Mouse (Mus musculus) brain, embryonic 14.5 days (tissue): Measurements from ENCODE around the gene Sco1. TPM values are rescaled to one million over a fixed set of nuclear protein-coding genes. Genes with fewer than 3 reads are reported as not detected.
A peak's percentile ranks its signal among the peaks of the same experiment; 100 is the strongest.
"Not testable (repeated sequence)": the region's sequence is repeated elsewhere in the genome, so short reads cannot be mapped to it uniquely, and the experiment has no call there.

Experiments used
- DNase-seq: peaks from one replicate; pipeline ENCODE4 v3.0.0-alpha.2; 2011; ENCODE audit warnings: low read depth
- CTCF ChIP-seq: fragments of 200-500 bp; IDR thresholded peaks from 2 replicates; pipeline ENCODE4 v1.5.1; 2012; ENCODE audit warnings: inconsistent platforms, mild to moderate bottlenecking, moderate library complexity, borderline replicate concordance; ENCODE audit not compliant: insufficient read depth, insufficient read length; ENCODE audit errors: extremely low read depth
- POLR2A ChIP-seq: fragments of 200-500 bp; IDR thresholded peaks from 2 replicates; pipeline ENCODE4 v1.6.1; 2012; ENCODE audit warnings: mild to moderate bottlenecking, inconsistent platforms, borderline replicate concordance; ENCODE audit not compliant: poor library complexity, insufficient read depth, insufficient read length, severe bottlenecking; ENCODE audit errors: extremely low read depth
- polyA plus RNA-seq: library from polyadenylated mRNA; depleted of rRNA; stranded (reverse); fragments of >200 nt; gene quantifications from 2 replicates; pipeline ENCODE4 v1.2.3, GENCODE M21; 2012

Gene Sco1
- polyA plus RNA-seq, 1 experiment, result 7.5 TPM

DNA sequence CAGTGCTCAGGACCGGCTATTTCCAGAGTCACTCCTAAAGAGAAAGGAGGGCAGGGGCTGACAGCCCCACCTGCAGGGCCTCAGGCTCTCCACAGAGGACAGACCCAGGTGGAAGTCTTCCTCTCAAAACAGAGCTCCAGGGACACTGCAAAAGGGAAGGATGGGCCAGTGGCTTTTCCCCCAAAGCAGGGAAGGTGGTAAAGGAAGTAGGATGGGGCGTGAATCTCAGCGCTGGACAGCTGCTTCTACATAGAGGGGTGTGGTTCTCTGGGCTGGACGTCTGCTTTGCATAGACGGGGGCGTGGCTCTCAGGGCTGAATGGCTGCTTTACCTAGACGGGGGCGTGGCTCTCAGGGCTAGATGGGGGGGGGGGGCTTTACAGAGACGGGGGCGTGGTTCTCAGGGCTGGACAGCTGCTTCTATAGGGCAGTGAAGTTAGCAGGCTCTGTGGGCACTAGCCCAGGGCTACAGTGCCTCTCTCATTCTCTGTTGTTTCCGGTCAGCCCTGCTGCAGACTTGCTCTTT lies 28.7 kb downstream of the Sco1 start:
- DNase-seq, result peak; percentile 63
- TF ChIP-seq POLR2A (no peak), CTCF (no peak)

DNA sequence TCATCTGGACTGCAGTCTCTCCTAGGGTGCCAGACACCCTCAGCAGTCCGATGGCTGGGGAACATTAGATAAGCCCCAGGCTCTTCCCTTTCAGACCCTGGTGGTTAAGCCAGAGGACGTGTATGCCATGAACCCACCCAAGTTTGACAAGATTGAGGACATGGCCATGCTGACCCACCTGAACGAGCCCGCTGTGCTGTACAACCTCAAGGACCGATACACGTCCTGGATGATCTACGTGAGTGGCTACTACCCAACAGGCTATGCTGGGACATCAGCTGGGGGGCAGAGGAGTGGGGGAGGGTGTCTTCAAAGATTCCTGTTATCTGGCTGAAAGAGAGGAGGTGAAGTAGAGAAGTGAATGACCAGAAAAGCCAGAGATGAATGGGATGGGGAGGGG lies 29.7 kb downstream of the Sco1 start:
- TF ChIP-seq CTCF (no peak), POLR2A (no peak)

DNA sequence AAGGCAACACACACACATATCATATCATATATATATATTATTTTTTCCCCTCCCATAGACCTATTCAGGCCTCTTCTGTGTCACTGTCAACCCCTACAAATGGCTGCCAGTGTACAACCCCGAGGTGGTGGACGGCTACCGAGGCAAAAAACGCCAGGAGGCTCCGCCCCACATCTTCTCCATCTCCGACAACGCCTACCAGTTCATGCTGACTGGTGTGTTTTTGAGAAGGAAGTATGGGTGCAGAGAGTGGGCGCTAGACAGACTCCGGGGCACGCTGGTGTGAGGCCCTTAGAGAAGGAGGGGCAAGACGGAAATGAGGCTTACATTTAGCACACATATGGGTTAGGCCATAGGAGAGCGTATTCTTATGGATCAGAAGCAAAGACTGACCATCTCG lies 30.3 kb downstream of the Sco1 start:
- no peak for TF ChIP-seq CTCF
- TF ChIP-seq POLR2A, result no peak
- no peak for DNase-seq

More for the DNA sequence above, 29.7 kb downstream of the Sco1 start:
- no peak for DNase-seq

DNA sequence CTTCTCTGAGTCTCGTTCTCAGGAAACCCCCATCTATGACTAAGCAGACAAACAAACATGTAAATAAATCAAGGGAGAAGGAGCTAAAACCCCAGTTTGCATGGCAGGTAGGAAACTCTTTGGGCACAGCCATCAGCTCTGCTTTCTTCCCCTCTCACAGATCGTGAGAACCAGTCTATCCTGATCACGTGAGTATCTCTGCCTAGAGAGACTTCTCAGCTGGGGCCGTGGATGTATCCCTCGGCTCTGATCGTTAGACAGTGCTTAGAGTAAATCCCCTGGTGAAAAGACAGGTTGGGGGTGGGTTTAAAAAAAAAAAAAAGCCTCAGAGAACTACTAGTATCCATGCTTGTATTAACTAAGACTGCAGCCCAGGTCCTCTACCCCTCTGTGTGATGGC lies 30.8 kb downstream of the Sco1 start:
- DNase-seq, result no peak
- TF ChIP-seq POLR2A, result no peak
- TF ChIP-seq CTCF, result no peak

DNA sequence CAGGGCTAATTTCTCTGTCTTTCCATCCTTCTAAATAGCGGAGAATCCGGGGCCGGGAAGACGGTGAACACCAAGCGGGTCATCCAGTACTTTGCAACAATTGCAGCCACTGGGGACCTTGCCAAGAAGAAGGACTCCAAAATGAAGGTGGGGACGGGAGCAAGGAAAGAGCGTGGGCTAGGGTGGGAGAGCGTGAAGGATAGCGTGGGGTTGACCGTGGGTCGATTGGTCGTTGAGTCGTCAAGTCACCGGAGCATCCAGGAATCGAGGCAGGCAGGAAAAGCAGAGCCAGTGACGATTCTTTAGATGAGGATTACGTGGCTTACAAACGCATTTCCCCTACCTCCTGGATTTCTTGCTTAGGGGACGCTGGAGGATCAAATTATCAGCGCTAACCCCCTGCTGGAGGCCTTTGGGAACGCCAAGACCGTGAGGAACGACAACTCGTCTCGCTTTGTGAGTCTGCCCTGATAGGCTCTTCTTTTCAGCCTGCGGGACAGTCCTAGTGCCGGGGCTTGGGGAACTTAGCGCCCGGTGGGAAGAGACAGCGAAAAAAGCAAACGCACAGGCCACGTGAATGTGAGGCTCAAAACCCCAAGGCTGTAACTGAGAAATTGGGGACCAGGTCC lies 31.4 kb downstream of the Sco1 start:
- DNase-seq, result no peak
- TF ChIP-seq POLR2A (no peak), CTCF (0 out of 2 replicates have a peak, but pooled peaks have one; percentile 23)

DNA sequence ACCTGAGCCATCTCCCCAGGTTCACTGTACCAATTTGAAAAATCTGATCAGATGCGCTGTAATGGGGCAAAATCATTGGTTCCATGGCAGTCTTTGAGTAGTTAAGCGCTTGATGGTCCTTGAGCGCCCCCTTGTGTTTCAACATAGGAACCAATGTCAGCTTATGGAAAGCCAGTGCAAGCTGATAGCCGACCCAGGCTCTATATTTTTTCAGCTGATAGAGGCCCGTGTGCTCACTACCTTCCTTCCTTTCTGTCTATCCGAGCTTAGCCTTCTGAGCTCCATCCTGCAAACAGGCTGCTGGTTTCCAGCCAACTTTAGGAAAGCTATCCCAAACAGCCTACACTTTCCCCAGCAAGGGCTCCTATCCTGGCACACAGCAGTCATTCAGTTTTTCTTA lies 33.0 kb downstream of the Sco1 start:
- TF ChIP-seq CTCF (peak; percentile 80), POLR2A (no peak)
- DNase-seq, result peak; percentile 94

DNA sequence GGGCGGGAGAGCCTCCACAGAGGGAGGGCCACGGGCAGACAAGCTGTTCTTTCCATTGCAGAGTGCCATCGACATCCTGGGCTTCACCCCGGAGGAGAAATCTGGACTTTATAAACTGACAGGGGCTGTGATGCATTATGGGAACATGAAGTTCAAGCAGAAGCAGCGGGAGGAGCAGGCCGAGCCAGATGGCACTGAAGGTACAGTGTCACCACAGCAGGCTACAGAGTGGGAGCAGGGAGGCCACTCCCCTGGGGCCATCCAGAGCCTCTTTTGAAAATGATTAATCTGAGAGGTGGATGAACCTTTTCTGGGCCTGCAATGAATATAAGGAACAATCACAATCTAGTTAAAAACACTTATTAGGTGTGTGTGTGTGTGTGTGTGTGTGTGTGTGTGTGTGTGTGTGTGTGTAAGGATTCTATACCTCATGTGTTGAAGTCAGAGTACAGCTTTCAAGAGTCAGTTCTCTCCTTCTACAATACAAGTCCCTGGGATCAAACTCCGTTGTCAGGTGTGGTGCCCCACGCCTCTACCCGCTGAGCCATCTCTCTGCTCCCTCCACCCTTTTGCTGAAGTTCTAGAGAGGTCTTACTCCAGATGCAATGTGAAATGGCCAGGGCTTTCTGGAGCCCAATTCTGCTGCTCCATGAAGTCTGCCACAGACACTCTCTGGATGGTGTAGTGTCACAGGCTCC lies 34.1 kb downstream of the Sco1 start:
- DNase-seq, result no peak
- TF ChIP-seq CTCF (no peak), POLR2A (no peak)

DNA sequence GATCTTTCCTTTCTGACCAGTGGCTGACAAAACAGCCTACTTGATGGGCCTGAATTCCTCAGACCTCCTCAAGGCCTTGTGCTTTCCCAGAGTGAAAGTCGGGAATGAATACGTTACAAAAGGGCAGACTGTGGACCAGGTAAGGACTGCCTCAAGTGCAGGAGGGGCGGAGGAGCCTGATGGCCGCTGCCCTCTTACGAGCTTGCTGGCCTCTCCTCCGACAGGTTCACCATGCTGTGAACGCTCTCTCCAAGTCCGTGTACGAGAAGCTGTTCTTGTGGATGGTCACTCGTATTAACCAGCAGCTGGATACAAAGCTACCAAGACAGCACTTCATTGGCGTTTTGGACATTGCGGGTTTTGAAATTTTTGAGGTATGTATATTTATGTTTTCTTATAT lies 34.8 kb downstream of the Sco1 start:
- TF ChIP-seq POLR2A, result no peak
- TF ChIP-seq CTCF, result no peak
- DNase-seq, result no peak

DNA sequence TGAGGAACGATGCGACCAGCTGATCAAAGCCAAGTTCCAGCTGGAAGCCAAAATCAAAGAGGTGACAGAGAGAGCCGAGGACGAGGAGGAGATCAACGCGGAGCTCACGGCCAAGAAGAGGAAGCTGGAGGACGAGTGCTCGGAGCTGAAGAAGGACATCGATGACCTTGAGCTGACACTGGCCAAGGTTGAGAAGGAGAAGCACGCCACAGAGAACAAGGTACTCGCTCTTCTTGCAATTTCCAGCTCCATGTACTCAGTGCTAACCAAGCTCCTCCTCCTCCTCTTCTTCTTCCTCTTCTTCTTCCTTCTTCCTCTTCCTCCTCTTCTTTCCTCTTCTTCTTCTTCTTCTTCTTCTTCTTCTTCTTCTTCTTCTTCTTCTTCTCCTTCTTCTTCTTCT lies 39.9 kb downstream of the Sco1 start:
- DNase-seq, result not testable (repeated sequence)

DNA sequence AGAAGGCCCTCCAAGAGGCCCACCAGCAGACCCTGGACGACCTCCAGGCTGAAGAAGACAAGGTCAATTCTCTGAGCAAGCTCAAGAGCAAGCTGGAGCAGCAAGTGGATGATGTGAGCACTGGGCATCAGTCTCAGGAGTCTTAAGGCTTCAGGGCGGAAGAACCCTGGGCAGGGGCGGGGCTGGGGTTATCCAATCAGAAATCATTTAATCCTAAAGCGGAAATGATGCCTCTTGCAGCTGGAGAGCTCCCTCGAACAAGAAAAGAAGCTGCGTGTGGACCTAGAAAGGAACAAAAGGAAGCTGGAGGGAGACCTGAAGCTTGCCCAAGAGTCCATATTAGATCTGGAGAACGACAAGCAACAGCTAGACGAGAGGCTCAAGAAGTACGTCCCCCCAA lies 40.7 kb downstream of the Sco1 start:
- no peak for TF ChIP-seq POLR2A
- TF ChIP-seq CTCF, result no peak
- no peak for DNase-seq

DNA sequence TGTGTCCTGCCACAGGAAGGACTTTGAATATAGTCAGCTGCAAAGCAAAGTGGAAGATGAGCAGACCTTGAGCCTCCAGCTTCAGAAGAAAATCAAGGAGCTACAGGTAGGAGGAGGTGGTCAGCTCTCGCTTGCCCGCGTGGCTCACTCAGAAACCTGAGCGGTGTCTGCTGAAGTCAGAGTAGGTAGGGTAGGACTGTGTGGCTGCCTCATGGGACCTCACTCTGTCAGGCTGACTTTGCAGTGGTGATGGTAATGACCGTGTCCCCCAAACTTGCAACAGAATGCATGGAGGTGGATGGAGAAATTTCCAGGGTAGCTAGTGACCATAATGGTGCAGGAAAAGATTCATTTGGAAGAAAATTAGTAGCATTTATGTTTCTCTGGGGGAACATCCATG lies 41.2 kb downstream of the Sco1 start:
- DNase-seq, result no peak
- TF ChIP-seq CTCF (no peak), POLR2A (no peak)

DNA sequence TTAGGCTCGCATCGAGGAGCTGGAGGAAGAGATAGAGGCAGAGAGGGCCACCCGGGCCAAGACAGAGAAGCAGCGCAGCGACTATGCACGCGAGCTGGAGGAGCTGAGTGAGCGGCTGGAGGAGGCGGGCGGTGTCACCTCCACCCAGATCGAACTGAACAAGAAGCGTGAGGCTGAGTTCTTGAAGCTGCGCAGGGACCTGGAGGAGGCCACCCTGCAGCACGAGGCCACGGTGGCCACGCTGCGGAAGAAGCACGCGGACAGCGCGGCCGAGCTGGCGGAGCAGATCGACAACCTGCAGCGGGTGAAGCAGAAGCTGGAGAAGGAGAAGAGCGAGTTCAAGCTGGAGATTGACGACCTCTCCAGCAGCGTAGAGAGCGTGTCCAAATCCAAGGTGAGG lies 42.0 kb downstream of the Sco1 start:
- DNase-seq, result no peak
- TF ChIP-seq CTCF, result no peak
- TF ChIP-seq POLR2A, result no peak
